Mouse (Mus musculus): ENCODE results near the gene Gnb3. TPM values are rescaled to one million over a fixed set of nuclear protein-coding genes. Genes with fewer than 3 reads are reported as not detected.
A peak's percentile ranks its signal among the peaks of the same experiment; 100 is the strongest.

The Gnb3 gene
- polyA plus RNA-seq, 1 experiment = not detected

DNA sequence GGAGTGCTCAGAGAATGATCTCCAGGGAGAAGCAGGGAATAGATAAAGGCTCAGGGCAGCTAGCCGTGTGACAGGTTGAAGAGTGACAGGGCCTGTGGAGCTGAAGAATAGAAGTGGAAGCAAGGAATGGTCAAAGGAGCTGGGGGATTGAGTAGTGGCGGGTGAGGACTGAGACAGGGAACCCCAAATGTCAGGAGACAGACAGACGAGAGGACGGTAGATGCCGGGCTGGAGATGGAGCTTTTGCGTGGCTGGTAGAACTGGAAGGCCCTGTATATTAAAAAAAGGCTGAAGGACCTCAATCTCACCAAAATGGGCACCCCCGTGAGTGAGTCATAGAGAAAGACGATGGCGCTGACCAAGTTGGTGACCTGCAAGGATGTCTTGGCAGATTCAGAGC, 20.4 kb upstream of the Gnb3 start:
- TF ChIP-seq POLR2A (IDR thresholded peaks at IDR 0.05; ENCODE audit: insufficient read depth, low read depth, low read length) = no peak
- TF ChIP-seq CTCF (IDR thresholded peaks at IDR 0.05; ENCODE audit: insufficient read depth, low read depth, low read length) = no peak
- H3K4me3 ChIP-seq (ENCODE audit: insufficient read depth, low read depth, low read length) = no peak overlapping the region
- H3K4me1 ChIP-seq (ENCODE audit: control insufficient read depth, insufficient read depth, low read length) = peaks cover 53% of the 10 kb centered on the region
- WGBS = 55% methylated on average over 9 of the region's 9 CpGs
- H3K27ac ChIP-seq (ENCODE audit: insufficient read depth, low read depth, low read length) = no peak overlapping the region; the same call in 1 of the 2 replicates

DNA sequence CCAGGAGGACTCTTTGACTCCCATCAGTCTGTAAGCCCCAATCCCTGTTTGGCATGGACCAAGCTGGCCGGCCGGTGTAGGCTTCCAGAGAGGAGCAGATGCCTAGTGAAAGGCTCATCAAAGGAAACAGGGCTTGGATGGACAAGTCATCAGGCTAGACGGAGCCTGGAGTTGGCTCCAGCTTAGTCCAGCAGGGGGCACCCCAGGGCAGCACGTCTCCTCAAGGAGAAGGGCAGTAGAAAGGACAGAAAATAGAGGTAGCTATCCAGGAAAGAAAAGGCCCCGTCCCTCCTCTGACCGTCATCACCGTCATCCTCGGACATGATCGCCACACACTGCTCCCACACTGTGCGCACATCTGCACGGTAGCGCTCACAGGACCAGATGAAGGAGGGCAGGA, 19.6 kb upstream of the Gnb3 start:
- Histone ChIP-seq H3K4me3 (ENCODE audit: insufficient read depth, low read depth, low read length) (peak overlapping the region; percentile 15), H3K4me1 (ENCODE audit: control insufficient read depth, insufficient read depth, low read length) (peaks cover 53% of the 10 kb centered on the region), H3K27ac (ENCODE audit: insufficient read depth, low read depth, low read length) (peak overlapping the region; percentile 76)
- WGBS = 5% methylated on average over 12 of the region's 12 CpGs
- TF ChIP-seq POLR2A (IDR thresholded peaks at IDR 0.05; ENCODE audit: insufficient read depth, low read depth, low read length) (no peak), CTCF (IDR thresholded peaks at IDR 0.05; ENCODE audit: insufficient read depth, low read depth, low read length) (peak; percentile 80)

DNA sequence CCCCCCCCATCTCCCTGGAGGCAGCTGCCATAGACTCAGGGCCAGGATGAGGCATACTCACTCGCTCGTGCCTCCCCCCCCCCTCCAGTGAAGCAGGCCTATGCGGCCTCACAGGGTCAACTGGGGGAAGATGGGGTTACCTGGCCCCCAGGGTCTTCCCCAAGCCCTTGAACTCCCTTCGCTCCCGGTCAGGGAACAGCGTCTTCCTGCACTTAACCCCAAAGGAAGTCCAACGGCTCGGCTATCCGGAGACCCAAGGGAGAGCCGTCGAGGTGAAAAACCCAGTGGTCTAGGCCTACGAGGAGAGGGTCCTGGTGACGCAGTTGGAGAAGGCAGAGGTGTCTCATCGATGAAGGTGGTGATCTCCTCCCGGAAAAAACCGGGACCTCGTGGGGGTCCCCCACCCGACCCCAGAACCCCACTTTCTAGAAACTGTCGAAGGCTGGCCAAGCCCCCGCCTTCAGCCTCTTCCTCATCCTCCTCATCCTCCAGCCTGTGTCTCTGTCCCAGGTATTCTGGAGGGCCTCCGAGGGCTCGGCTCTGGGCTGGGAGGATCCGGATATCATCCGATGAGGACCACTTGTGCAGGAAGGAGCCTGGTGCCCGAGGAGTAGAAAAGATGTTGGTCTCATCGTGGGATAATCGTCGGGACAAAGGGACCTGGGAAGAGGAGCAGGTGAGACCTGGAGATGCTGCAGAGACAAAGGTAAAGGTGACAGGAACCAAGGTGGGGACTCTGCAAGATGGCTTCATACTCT, 18.7 kb upstream of the Gnb3 start:
- peaks cover 52% of the 10 kb centered on the region for H3K4me1 ChIP-seq (ENCODE audit: control insufficient read depth, insufficient read depth, low read length)
- no peak overlapping the region for H3K27ac ChIP-seq (ENCODE audit: insufficient read depth, low read depth, low read length)
- 77% methylated on average over 28 of the region's 28 CpGs for WGBS
- no peak overlapping the region for H3K4me3 ChIP-seq (ENCODE audit: insufficient read depth, low read depth, low read length)
- no peak for TF ChIP-seq CTCF (IDR thresholded peaks at IDR 0.05; ENCODE audit: insufficient read depth, low read depth, low read length)

DNA sequence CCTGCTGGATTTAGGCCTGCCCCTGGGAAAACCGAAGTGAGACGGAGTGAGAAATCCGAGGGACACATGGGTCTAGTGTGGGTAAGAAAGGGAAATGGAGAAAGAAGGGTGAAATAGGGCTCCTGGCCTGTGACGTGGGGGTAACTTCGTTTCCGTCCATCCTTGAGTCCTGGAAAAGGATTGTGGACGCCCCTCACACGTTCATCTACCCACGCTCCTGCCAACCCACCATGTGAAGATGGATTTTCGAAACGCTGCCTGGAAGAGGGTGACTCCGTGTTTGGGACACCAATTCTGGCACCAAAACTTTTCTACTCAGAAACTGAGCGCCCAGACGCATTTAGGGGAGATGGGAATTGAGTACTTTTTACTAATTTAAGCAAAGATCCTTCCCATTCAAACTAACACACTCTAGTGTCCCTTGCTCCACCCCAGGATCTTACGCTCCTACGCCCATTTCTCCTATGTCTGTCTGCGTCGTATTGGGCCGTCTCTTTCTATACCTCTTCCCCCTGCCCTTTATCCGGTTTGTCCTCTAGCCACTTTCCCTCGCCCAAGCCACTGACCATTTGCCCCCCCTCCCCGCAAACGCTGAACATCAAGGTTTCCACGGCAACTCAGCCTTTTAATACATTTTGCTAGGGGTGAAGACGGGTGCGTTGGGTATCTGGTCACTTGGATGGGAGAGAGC, 17.9 kb upstream of the Gnb3 start:
- peaks cover 52% of the 10 kb centered on the region for H3K4me1 ChIP-seq (ENCODE audit: control insufficient read depth, insufficient read depth, low read length)
- WGBS = 16% methylated on average over 26 of the region's 26 CpGs

DNA sequence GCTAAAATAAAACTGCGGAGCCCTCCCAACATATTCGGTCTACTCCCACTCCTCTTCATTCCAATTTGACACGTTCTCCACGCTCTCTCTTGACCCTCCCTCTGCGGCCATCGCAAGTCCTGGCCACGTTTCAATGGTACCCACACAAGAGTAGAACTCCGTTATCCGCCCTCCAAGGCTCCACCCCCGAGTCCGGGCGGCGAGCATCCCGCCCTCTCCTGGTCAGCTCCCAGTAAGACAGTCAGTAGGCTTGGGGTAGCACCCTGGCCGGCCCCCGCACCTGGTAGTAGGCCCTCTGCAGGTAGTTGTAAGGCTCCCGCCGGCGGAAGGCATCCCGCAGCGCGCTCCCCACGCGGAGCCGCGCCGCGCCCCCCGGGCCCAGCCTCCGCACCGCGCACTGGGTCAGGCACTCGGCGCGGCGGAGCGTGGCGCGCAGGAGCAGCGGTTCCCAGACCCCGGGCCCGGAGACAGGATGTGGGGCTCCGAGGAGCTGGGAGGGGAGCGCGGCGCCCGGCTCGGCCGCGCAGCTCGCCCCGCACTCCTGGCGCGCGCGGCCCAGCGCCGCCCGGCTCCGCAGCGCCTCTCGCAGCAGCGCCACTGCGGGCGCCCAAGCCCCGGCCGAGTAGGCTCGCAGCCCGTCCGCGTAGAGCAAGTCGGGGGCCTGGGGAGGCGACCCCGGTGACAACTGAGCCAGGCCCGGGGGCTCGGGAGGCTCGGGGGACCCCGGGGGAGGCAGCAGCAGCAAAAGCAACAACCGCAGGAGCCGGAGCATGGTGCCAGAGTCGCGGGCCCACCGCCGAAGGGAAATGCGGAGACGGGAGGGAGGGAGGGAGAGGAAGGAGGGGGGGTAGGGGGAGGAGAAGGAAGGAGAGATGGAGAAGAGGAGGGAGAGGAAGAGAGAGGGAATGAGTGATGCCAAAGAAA, 17.1 kb upstream of the Gnb3 start, which contains the start of gene P3h3:
TSS of gene P3h3 (minus strand) at position 837 of the 924 bp plus-strand sequence.
- TF ChIP-seq CTCF (IDR thresholded peaks at IDR 0.05; ENCODE audit: insufficient read depth, low read depth, low read length) (peak; percentile 78), POLR2A (IDR thresholded peaks at IDR 0.05; ENCODE audit: insufficient read depth, low read depth, low read length) (peak; percentile 62)
- under 1% methylated on average over 86 of the region's 86 CpGs for WGBS
- Histone ChIP-seq H3K4me1 (ENCODE audit: control insufficient read depth, insufficient read depth, low read length) (peaks cover 52% of the 10 kb centered on the region), H3K4me3 (ENCODE audit: insufficient read depth, low read depth, low read length) (peak within 1 kb of the TSS; percentile 61), H3K27ac (ENCODE audit: insufficient read depth, low read depth, low read length) (peak within 1 kb of the TSS; percentile 78)

More for the DNA sequence above, 17.9 kb upstream of the Gnb3 start:
- no peak for TF ChIP-seq CTCF (IDR thresholded peaks at IDR 0.05; ENCODE audit: insufficient read depth, low read depth, low read length)
- TF ChIP-seq POLR2A (IDR thresholded peaks at IDR 0.05; ENCODE audit: insufficient read depth, low read depth, low read length) = no peak
- peak overlapping the region; percentile 61 for H3K4me3 ChIP-seq (ENCODE audit: insufficient read depth, low read depth, low read length)
- H3K27ac ChIP-seq (ENCODE audit: insufficient read depth, low read depth, low read length) = no peak overlapping the region

DNA sequence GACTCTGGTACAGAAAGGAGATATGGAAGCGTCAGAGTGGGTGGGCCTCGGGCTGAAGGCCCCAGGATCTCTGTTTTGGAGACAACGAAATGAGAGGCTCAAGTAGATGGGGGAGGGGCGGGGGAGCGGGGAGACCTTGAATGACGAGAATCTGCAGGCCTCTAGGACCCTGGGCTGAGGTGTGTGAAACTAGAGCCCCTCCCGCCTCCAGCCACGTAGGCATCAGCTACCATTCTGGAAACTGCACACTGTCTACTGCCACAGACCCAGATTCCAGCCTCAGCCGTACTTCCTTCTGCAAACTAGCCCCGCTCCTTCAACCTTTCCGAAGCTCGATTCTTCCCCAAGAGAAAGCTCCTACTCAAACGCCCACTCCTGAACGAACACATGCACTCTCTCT, 16.2 kb upstream of the Gnb3 start:
- peak overlapping the region; percentile 61 for H3K4me3 ChIP-seq (ENCODE audit: insufficient read depth, low read depth, low read length)
- peak overlapping the region; percentile 78 for H3K27ac ChIP-seq (ENCODE audit: insufficient read depth, low read depth, low read length)
- TF ChIP-seq POLR2A (IDR thresholded peaks at IDR 0.05; ENCODE audit: insufficient read depth, low read depth, low read length) = no peak
- no peak for TF ChIP-seq CTCF (IDR thresholded peaks at IDR 0.05; ENCODE audit: insufficient read depth, low read depth, low read length)
- H3K4me1 ChIP-seq (ENCODE audit: control insufficient read depth, insufficient read depth, low read length) = peaks cover 45% of the 10 kb centered on the region
- WGBS = 8% methylated on average over 14 of the region's 14 CpGs

DNA sequence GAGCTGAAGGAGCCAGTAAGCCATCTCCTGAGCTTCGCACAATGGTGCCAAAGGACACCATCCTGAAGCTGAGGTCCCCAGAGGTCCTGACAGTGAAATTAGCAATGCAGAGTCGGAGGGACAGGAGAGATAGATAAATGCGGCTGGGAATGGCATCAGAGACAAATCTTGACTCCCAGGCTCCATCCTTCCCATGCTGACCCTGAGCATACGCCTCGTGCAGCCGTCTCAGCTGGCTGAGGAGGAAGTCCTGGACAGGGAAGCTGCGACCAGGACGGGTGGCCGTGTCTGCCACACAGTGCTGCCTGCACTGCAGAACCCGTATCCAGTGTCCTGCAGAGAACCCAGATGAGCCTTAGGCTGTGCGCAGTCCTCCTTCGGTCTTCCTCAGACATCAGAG, 14.6 kb upstream of the Gnb3 start:
- WGBS = 77% methylated on average over 12 of the region's 12 CpGs
- Histone ChIP-seq H3K4me1 (ENCODE audit: control insufficient read depth, insufficient read depth, low read length) (peaks cover 30% of the 10 kb centered on the region), H3K27ac (ENCODE audit: insufficient read depth, low read depth, low read length) (no peak overlapping the region), H3K4me3 (ENCODE audit: insufficient read depth, low read depth, low read length) (no peak overlapping the region)
- TF ChIP-seq POLR2A (IDR thresholded peaks at IDR 0.05; ENCODE audit: insufficient read depth, low read depth, low read length) = no peak
- no peak for TF ChIP-seq CTCF (IDR thresholded peaks at IDR 0.05; ENCODE audit: insufficient read depth, low read depth, low read length)

DNA sequence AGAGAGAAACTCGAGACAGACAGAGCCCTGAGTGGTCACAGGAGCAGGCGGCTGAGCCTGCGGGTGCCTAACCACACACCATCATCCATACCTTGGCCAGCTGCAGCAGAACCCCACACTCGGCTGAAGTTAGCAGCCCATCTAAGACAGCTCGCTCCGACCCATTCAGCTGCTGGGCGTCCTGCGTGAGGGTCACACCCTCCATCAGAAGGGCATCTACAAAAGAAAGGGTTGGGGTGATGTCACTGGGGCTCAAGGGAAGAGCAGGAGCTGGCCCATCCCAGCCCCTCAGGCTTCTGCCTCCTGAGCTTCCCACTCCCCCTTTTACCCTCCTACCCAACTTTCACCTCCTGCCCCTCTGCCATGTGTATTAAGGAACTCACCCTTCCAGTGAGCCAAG, 10.5 kb upstream of the Gnb3 start:
- WGBS = 79% methylated on average over 8 of the region's 8 CpGs

More for the DNA sequence above, 10.5 kb upstream of the Gnb3 start:
- Histone ChIP-seq H3K27ac (ENCODE audit: insufficient read depth, low read depth, low read length) (no peak overlapping the region), H3K4me1 (ENCODE audit: control insufficient read depth, insufficient read depth, low read length) (0 out of 2 replicates have a peak, but pooled peaks cover 4% of the 10 kb centered on the region), H3K4me3 (ENCODE audit: insufficient read depth, low read depth, low read length) (no peak overlapping the region)
- TF ChIP-seq POLR2A (IDR thresholded peaks at IDR 0.05; ENCODE audit: insufficient read depth, low read depth, low read length) (no peak), CTCF (IDR thresholded peaks at IDR 0.05; ENCODE audit: insufficient read depth, low read depth, low read length) (no peak)

Measured in olfactory bulb, adult 2 months (tissue).